Mouse (Mus musculus) lung, embryonic 16.5 days (tissue): ENCODE results near the gene Cdc37l1. TPM values are rescaled to one million over a fixed set of nuclear protein-coding genes. Genes with fewer than 3 reads are reported as not detected.
A peak's percentile ranks its signal among the peaks of the same experiment; 100 is the strongest.

ENCODE experiments used
- ATAC-seq: fragments of 200-750 bp; cut with Nextera tagmentation; 2 replicates; pipeline ENCODE4 v1.8.0; 2017; ENCODE audit warnings: low read depth, mild to moderate bottlenecking, moderate library complexity
- H3K27ac ChIP-seq: fragments of 300-500 bp; sonication (generic); 2 replicates; pipeline ENCODE4 v1.5.1; 2014; ENCODE audit warnings: mild to moderate bottlenecking, control low read depth, low read length
- H3K27me3 ChIP-seq: fragments of 300-500 bp; sonication (generic); 2 replicates; pipeline ENCODE4 v1.6.1; 2014; ENCODE audit warnings: low read depth, low read length, mixed read lengths; ENCODE audit not compliant: control insufficient read depth, insufficient read depth
- H3K36me3 ChIP-seq: fragments of 300-500 bp; sonication (generic); 2 replicates; pipeline ENCODE4 v1.6.1; 2014; ENCODE audit warnings: low read length; ENCODE audit not compliant: control insufficient read depth, insufficient read depth
- H3K4me1 ChIP-seq: fragments of 300-500 bp; sonication (generic); replicated peaks from 2 replicates; pipeline ENCODE4 v1.6.1; 2014; ENCODE audit warnings: low read length, mixed read lengths; ENCODE audit not compliant: control insufficient read depth, insufficient read depth
- H3K4me2 ChIP-seq: fragments of 300-500 bp; sonication (generic); 2 replicates; pipeline ENCODE4 v1.6.1; 2014; ENCODE audit warnings: low read depth, low read length, control low read depth
- H3K4me3 ChIP-seq: fragments of 300-500 bp; sonication (generic); 2 replicates; pipeline ENCODE4 v1.5.1; 2014; ENCODE audit warnings: mild to moderate bottlenecking, low read length, control low read depth
- H3K9ac ChIP-seq: fragments of 300-500 bp; sonication (generic); 2 replicates; pipeline ENCODE4 v1.6.1; 2014; ENCODE audit warnings: low read length, control low read depth
- H3K9me3 ChIP-seq: fragments of 300-500 bp; sonication (generic); 2 replicates; pipeline ENCODE4 v1.6.1; 2016; ENCODE audit warnings: low read length; ENCODE audit not compliant: control insufficient read depth
- WGBS: fragments of 180-500 bp; shearing (Covaris S2); extraction: QIAGEN DNeasy Blood & Tissue Kit; methylation state at CpG from one replicate; pipeline ENCODE4 v1.1.7; 2014; 5-methylcytosine and 5-hydroxymethylcytosine counted together
- polyA plus RNA-seq: library from polyadenylated mRNA; unstranded; fragments of >200 nt; fragmentation: Nextera tagmentation; extraction: Ambion mirVana; gene quantifications from 2 replicates; pipeline ENCODE4 v1.2.1, GENCODE M21; 2015

The Cdc37l1 gene
- polyA plus RNA-seq, 1 experiment from 2014 or later, result 37.2 TPM

GRCm38 (mm10) chr19:29039334-29039733, 49.2 kb downstream of the Cdc37l1 start:
- H3K9ac ChIP-seq, result no peak overlapping the region
- H3K27ac ChIP-seq, result no peak overlapping the region
- no peaks in the 10 kb centered on the region for H3K27me3 ChIP-seq
- H3K4me1 ChIP-seq, result 0 out of 2 replicates have a peak, but pooled peaks cover 2% of the 10 kb centered on the region
- ATAC-seq, result no peak
- no peak overlapping the region for H3K4me2 ChIP-seq
- H3K9me3 ChIP-seq, result no peaks in the 10 kb centered on the region
- no peak overlapping the region for H3K4me3 ChIP-seq
- H3K36me3 ChIP-seq, result peaks cover 9% of the 10 kb centered on the region

- Histone ChIP-seq H3K27me3 (no peaks in the 10 kb centered on the region), H3K9me3 (no peaks in the 10 kb centered on the region), H3K4me2 (no peak overlapping the region), H3K4me1 (peaks cover 6% of the 10 kb centered on the region; the same call in 1 of the 2 replicates), H3K4me3 (no peak overlapping the region), H3K36me3 (peaks cover 9% of the 10 kb centered on the region), H3K27ac (no peak overlapping the region), H3K9ac (no peak overlapping the region)
- 70% methylated on average over 4 of the region's 4 CpGs for WGBS
- no peak for ATAC-seq
These were observed 50.1 kb downstream of the Cdc37l1 start for GRCm38 (mm10) chr19:29040206-29040605.

GRCm38 (mm10) chr19:29042143-29042542, 52.0 kb downstream of the Cdc37l1 start:
- H3K36me3 ChIP-seq, result peaks cover 4% of the 10 kb centered on the region; the same call in 1 of the 2 replicates
- no peaks in the 10 kb centered on the region for H3K9me3 ChIP-seq
- WGBS, result 66% methylated on average over 6 of the region's 6 CpGs
- H3K4me2 ChIP-seq, result no peak overlapping the region
- no peak overlapping the region for H3K9ac ChIP-seq
- H3K4me1 ChIP-seq, result peaks cover 17% of the 10 kb centered on the region; the same call in 1 of the 2 replicates
- no peak overlapping the region for H3K27ac ChIP-seq
- no peak for ATAC-seq
- no peak overlapping the region for H3K4me3 ChIP-seq
- no peaks in the 10 kb centered on the region for H3K27me3 ChIP-seq

GRCm38 (mm10) chr19:29042647-29043046, 52.5 kb downstream of the Cdc37l1 start:
- Histone ChIP-seq H3K27ac (no peak overlapping the region), H3K4me2 (no peak overlapping the region), H3K4me1 (peaks cover 17% of the 10 kb centered on the region; the same call in 1 of the 2 replicates), H3K9ac (no peak overlapping the region), H3K9me3 (no peaks in the 10 kb centered on the region), H3K36me3 (0 out of 2 replicates have a peak, but pooled peaks cover 1% of the 10 kb centered on the region), H3K4me3 (no peak overlapping the region), H3K27me3 (no peaks in the 10 kb centered on the region)
- 76% methylated on average over 9 of the region's 9 CpGs for WGBS
- no peak for ATAC-seq

GRCm38 (mm10) chr19:29044353-29044768, 54.2 kb downstream of the Cdc37l1 start:
- Histone ChIP-seq H3K4me3 (no peak overlapping the region), H3K9me3 (no peaks in the 10 kb centered on the region), H3K36me3 (no peaks in the 10 kb centered on the region), H3K27ac (no peak overlapping the region), H3K9ac (no peak overlapping the region), H3K4me1 (peaks cover 21% of the 10 kb centered on the region), H3K4me2 (no peak overlapping the region), H3K27me3 (no peaks in the 10 kb centered on the region)
- no peak for ATAC-seq
- 48% methylated on average over 9 of the region's 9 CpGs for WGBS

GRCm38 (mm10) chr19:29045369-29045768, 55.2 kb downstream of the Cdc37l1 start:
- H3K36me3 ChIP-seq, result no peaks in the 10 kb centered on the region
- H3K9me3 ChIP-seq, result no peaks in the 10 kb centered on the region
- H3K4me2 ChIP-seq, result no peak overlapping the region
- ATAC-seq, result no peak
- no peaks in the 10 kb centered on the region for H3K27me3 ChIP-seq
- H3K27ac ChIP-seq, result no peak overlapping the region
- H3K4me1 ChIP-seq, result peaks cover 21% of the 10 kb centered on the region
- no peak overlapping the region for H3K9ac ChIP-seq
- H3K4me3 ChIP-seq, result no peak overlapping the region
- WGBS, result 61% methylated on average over 4 of the region's 4 CpGs

- no peak for ATAC-seq
- no peaks in the 10 kb centered on the region for H3K9me3 ChIP-seq
- H3K27ac ChIP-seq, result no peak overlapping the region
- peak overlapping the region; percentile 92 for H3K4me3 ChIP-seq
- peaks cover 25% of the 10 kb centered on the region for H3K4me1 ChIP-seq
- no peaks in the 10 kb centered on the region for H3K27me3 ChIP-seq
- WGBS, result 28% methylated on average over 15 of the region's 15 CpGs
- H3K36me3 ChIP-seq, result no peaks in the 10 kb centered on the region
- peak overlapping the region; percentile 40; the same call in 1 of the 2 replicates for H3K9ac ChIP-seq
- H3K4me2 ChIP-seq, result peak overlapping the region; percentile 77
These were observed 56.0 kb downstream of the Cdc37l1 start for GRCm38 (mm10) chr19:29045956-29046650.

- Histone ChIP-seq H3K27me3 (no peaks in the 10 kb centered on the region), H3K4me1 (peaks cover 25% of the 10 kb centered on the region), H3K4me3 (peak overlapping the region; percentile 92), H3K9ac (peak overlapping the region; percentile 97), H3K9me3 (no peaks in the 10 kb centered on the region), H3K27ac (peak overlapping the region; percentile 93), H3K36me3 (no peaks in the 10 kb centered on the region), H3K4me2 (peak overlapping the region; percentile 77)
- ATAC-seq, result no peak
- WGBS, result 14% methylated on average over 4 of the region's 4 CpGs
These were observed 56.8 kb downstream of the Cdc37l1 start for GRCm38 (mm10) chr19:29046961-29047333.

GRCm38 (mm10) chr19:29047334-29048170, 57.4 kb downstream of the Cdc37l1 start, which contains the start of gene Ak3:
Ak3 (minus strand) TSS chr19:29047961.
- peak within 1 kb of the TSS; percentile 77 for H3K4me2 ChIP-seq
- H3K4me1 ChIP-seq, result peaks cover 25% of the 10 kb centered on the region
- H3K27ac ChIP-seq, result peak within 1 kb of the TSS; percentile 93
- H3K9me3 ChIP-seq, result no peaks in the 10 kb centered on the region
- H3K36me3 ChIP-seq, result no peaks in the 10 kb centered on the region
- H3K9ac ChIP-seq, result peak within 1 kb of the TSS; percentile 97
- peak within 1 kb of the TSS; percentile 92 for H3K4me3 ChIP-seq
- H3K27me3 ChIP-seq, result no peaks in the 10 kb centered on the region
- under 1% methylated on average over 64 of the region's 68 CpGs for WGBS
- peak; percentile 91 for ATAC-seq
